Mouse (Mus musculus): Measurements from ENCODE around the gene Tbc1d1. TPM values are rescaled to one million over a fixed set of nuclear protein-coding genes. Genes with fewer than 3 reads are reported as not detected.

Gene Tbc1d1
- polyA plus RNA-seq, 1 experiment from 2014 or later: 23.0 TPM

- no peak overlapping the region for H3K4me2 ChIP-seq
- no peak overlapping the region for H3K27ac ChIP-seq
- no peaks in the 10 kb centered on the region for H3K9me3 ChIP-seq (replicated peaks)
- no peak overlapping the region for H3K9ac ChIP-seq
- no peaks in the 10 kb centered on the region for H3K27me3 ChIP-seq
- no peak overlapping the region for H3K4me3 ChIP-seq
- no peak for ATAC-seq (replicated peaks; ENCODE audit: insufficient number of reproducible peaks, insufficient read depth, low FRiP score, low read depth)
- H3K36me3 ChIP-seq: no peaks in the 10 kb centered on the region
- WGBS: 80% methylated on average over 5 of the region's 5 CpGs
- H3K4me1 ChIP-seq (replicated peaks): no peaks in the 10 kb centered on the region
Observed at GRCm38 (mm10) chr5:64144315-64144714, 11.8 kb upstream of the Tbc1d1 start.

GRCm38 (mm10) chr5:64146384-64147005 is 9.6 kb upstream of the Tbc1d1 start:
- no peak for ATAC-seq (replicated peaks; ENCODE audit: insufficient number of reproducible peaks, insufficient read depth, low FRiP score, low read depth)
- Histone ChIP-seq H3K27me3 (peaks cover 3% of the 10 kb centered on the region), H3K27ac (no peak overlapping the region), H3K4me1 (replicated peaks) (0 out of 2 replicates have a peak, but pooled peaks cover 4% of the 10 kb centered on the region), H3K9me3 (replicated peaks) (no peaks in the 10 kb centered on the region), H3K4me2 (no peak overlapping the region), H3K36me3 (no peaks in the 10 kb centered on the region), H3K4me3 (no peak overlapping the region), H3K9ac (no peak overlapping the region)
- WGBS: 45% methylated on average over 10 of the region's 10 CpGs

GRCm38 (mm10) chr5:64149184-64150127 is 6.6 kb upstream of the Tbc1d1 start:
- WGBS: 15% methylated on average over 17 of the region's 17 CpGs
- no peak overlapping the region for H3K27ac ChIP-seq
- 0 out of 2 replicates have a peak, but pooled peaks cover 4% of the 10 kb centered on the region for H3K4me1 ChIP-seq (replicated peaks)
- ATAC-seq (replicated peaks; ENCODE audit: insufficient number of reproducible peaks, insufficient read depth, low FRiP score, low read depth): no peak
- no peak overlapping the region for H3K4me3 ChIP-seq
- H3K27me3 ChIP-seq: peaks cover 3% of the 10 kb centered on the region
- H3K9ac ChIP-seq: no peak overlapping the region
- H3K36me3 ChIP-seq: no peaks in the 10 kb centered on the region
- peak overlapping the region; percentile 49 for H3K4me2 ChIP-seq
- H3K9me3 ChIP-seq (replicated peaks): no peaks in the 10 kb centered on the region

- WGBS: 94% methylated on average over 1 of the region's 1 CpGs
- Histone ChIP-seq H3K4me2 (no peak overlapping the region), H3K9ac (no peak overlapping the region), H3K27me3 (peaks cover 3% of the 10 kb centered on the region), H3K9me3 (replicated peaks) (no peaks in the 10 kb centered on the region), H3K36me3 (no peaks in the 10 kb centered on the region), H3K4me1 (replicated peaks) (peaks cover 16% of the 10 kb centered on the region), H3K4me3 (no peak overlapping the region), H3K27ac (no peak overlapping the region)
- ATAC-seq (replicated peaks; ENCODE audit: insufficient number of reproducible peaks, insufficient read depth, low FRiP score, low read depth): no peak
Observed at GRCm38 (mm10) chr5:64153319-64153718, 2.8 kb upstream of the Tbc1d1 start.

GRCm38 (mm10) chr5:64156579-64156978 is 474 bp downstream of the Tbc1d1 start:
- ATAC-seq (replicated peaks; ENCODE audit: insufficient number of reproducible peaks, insufficient read depth, low FRiP score, low read depth): no peak
- Histone ChIP-seq H3K4me2 (peak overlapping the region; percentile 51), H3K9ac (no peak overlapping the region), H3K36me3 (no peaks in the 10 kb centered on the region), H3K4me1 (replicated peaks) (peaks cover 29% of the 10 kb centered on the region), H3K27me3 (0 out of 2 replicates have a peak, but pooled peaks cover 5% of the 10 kb centered on the region), H3K9me3 (replicated peaks) (no peaks in the 10 kb centered on the region), H3K27ac (peak overlapping the region; percentile 56), H3K4me3 (peak overlapping the region; percentile 28)
- whole genome bisulfite sequencing: 16% methylated on average over 4 of the region's 4 CpGs

GRCm38 (mm10) chr5:64157926-64158325 is 1.8 kb downstream of the Tbc1d1 start:
- H3K9ac ChIP-seq: no peak overlapping the region
- no peak for ATAC-seq (replicated peaks; ENCODE audit: insufficient number of reproducible peaks, insufficient read depth, low FRiP score, low read depth)
- no peak overlapping the region for H3K27ac ChIP-seq
- no peaks in the 10 kb centered on the region for H3K9me3 ChIP-seq (replicated peaks)
- 0 out of 2 replicates have a peak, but pooled peaks cover 5% of the 10 kb centered on the region for H3K27me3 ChIP-seq
- no peak overlapping the region for H3K4me2 ChIP-seq
- no peak overlapping the region for H3K4me3 ChIP-seq
- WGBS: 53% methylated on average over 1 of the region's 1 CpGs
- H3K36me3 ChIP-seq: no peaks in the 10 kb centered on the region
- peaks cover 31% of the 10 kb centered on the region for H3K4me1 ChIP-seq (replicated peaks)

GRCm38 (mm10) chr5:64158501-64158900 is 2.4 kb downstream of the Tbc1d1 start:
- H3K36me3 ChIP-seq: no peaks in the 10 kb centered on the region
- no peak for ATAC-seq (replicated peaks; ENCODE audit: insufficient number of reproducible peaks, insufficient read depth, low FRiP score, low read depth)
- H3K27me3 ChIP-seq: 0 out of 2 replicates have a peak, but pooled peaks cover 5% of the 10 kb centered on the region
- no peak overlapping the region for H3K27ac ChIP-seq
- H3K9ac ChIP-seq: no peak overlapping the region
- H3K4me1 ChIP-seq (replicated peaks): peaks cover 31% of the 10 kb centered on the region
- WGBS: 51% methylated on average over 4 of the region's 4 CpGs
- no peaks in the 10 kb centered on the region for H3K9me3 ChIP-seq (replicated peaks)
- 0 out of 2 replicates have a peak overlapping the region, but pooled peaks have one; percentile 5 for H3K4me3 ChIP-seq
- peak overlapping the region; percentile 100 for H3K4me2 ChIP-seq

- H3K9ac ChIP-seq: peak overlapping the region; percentile 67
- ATAC-seq (replicated peaks; ENCODE audit: insufficient number of reproducible peaks, insufficient read depth, low FRiP score, low read depth): no peak; the same call in 1 of the 2 replicates
- 0 out of 2 replicates have a peak, but pooled peaks cover 5% of the 10 kb centered on the region for H3K27me3 ChIP-seq
- H3K4me2 ChIP-seq: peak overlapping the region; percentile 100
- peaks cover 31% of the 10 kb centered on the region for H3K4me1 ChIP-seq (replicated peaks)
- WGBS: under 1% methylated on average over 39 of the region's 39 CpGs
- H3K36me3 ChIP-seq: no peaks in the 10 kb centered on the region
- H3K9me3 ChIP-seq (replicated peaks): no peaks in the 10 kb centered on the region
- H3K27ac ChIP-seq: no peak overlapping the region
- H3K4me3 ChIP-seq: peak overlapping the region; percentile 76
Observed at GRCm38 (mm10) chr5:64159065-64159780, 3.1 kb downstream of the Tbc1d1 start.

GRCm38 (mm10) chr5:64159781-64160704 is 3.9 kb downstream of the Tbc1d1 start:
- H3K36me3 ChIP-seq: no peaks in the 10 kb centered on the region
- 0 out of 2 replicates have a peak, but pooled peaks cover 5% of the 10 kb centered on the region for H3K27me3 ChIP-seq
- H3K4me3 ChIP-seq: peak overlapping the region; percentile 76
- peak; percentile 52 for ATAC-seq (replicated peaks; ENCODE audit: insufficient number of reproducible peaks, insufficient read depth, low FRiP score, low read depth)
- H3K27ac ChIP-seq: peak overlapping the region; percentile 20; the same call in 1 of the 2 replicates
- WGBS: under 1% methylated on average over 61 of the region's 63 CpGs
- peaks cover 31% of the 10 kb centered on the region for H3K4me1 ChIP-seq (replicated peaks)
- H3K9me3 ChIP-seq (replicated peaks): no peaks in the 10 kb centered on the region
- peak overlapping the region; percentile 67 for H3K9ac ChIP-seq
- peak overlapping the region; percentile 100 for H3K4me2 ChIP-seq

- H3K27ac ChIP-seq: no peak overlapping the region
Observed at GRCm38 (mm10) chr5:64160705-64161391, 4.7 kb downstream of the Tbc1d1 start.

More at GRCm38 (mm10) chr5:64160705-64161391, 4.7 kb downstream of the Tbc1d1 start:
- WGBS: under 1% methylated on average over 23 of the region's 23 CpGs
- H3K9ac ChIP-seq: peak overlapping the region; percentile 67; the same call in 1 of the 2 replicates
- H3K4me1 ChIP-seq (replicated peaks): peaks cover 26% of the 10 kb centered on the region
- no peaks in the 10 kb centered on the region for H3K9me3 ChIP-seq (replicated peaks)
- H3K4me3 ChIP-seq: peak overlapping the region; percentile 76
- H3K27me3 ChIP-seq: 0 out of 2 replicates have a peak, but pooled peaks cover 5% of the 10 kb centered on the region
- H3K4me2 ChIP-seq: peak overlapping the region; percentile 100
- no peak for ATAC-seq (replicated peaks; ENCODE audit: insufficient number of reproducible peaks, insufficient read depth, low FRiP score, low read depth)
- H3K36me3 ChIP-seq: no peaks in the 10 kb centered on the region
